Mouse (Mus musculus) cerebellum, adult 11 months (tissue): ENCODE data around the gene Gm38392.

Source experiments
- DNase-seq: peaks from one replicate; pipeline ENCODE4 v3.0.0; 2022

Gm38392 gene

GRCm38 (mm10) chr3:88197741-88198504 is 89.1 kb downstream of the Gm38392 start:
- no peak for DNase-seq
